Mouse (Mus musculus) forebrain, embryonic 15.5 days (tissue): Measurements from ENCODE around the gene Hbb-bs. TPM values are rescaled to one million over a fixed set of nuclear protein-coding genes. Genes with fewer than 3 reads are reported as not detected.

Experiments used
- ATAC-seq: fragments of 200-750 bp; cut with Nextera tagmentation; replicated peaks from 2 replicates; pipeline ENCODE4 v1.8.0; 2017; ENCODE audit warnings: mild to moderate bottlenecking, moderate TSS enrichment, moderate library complexity
- H3K27ac ChIP-seq: fragments of 300-500 bp; sonication (generic); replicated peaks from 2 replicates; pipeline ENCODE4 v1.5.1; 2015; ENCODE audit warnings: mild to moderate bottlenecking, inconsistent platforms
- H3K27me3 ChIP-seq: fragments of 300-500 bp; sonication (generic); 2 replicates; pipeline ENCODE4 v1.6.1; 2015; ENCODE audit warnings: inconsistent platforms
- H3K36me3 ChIP-seq: fragments of 300-500 bp; sonication (generic); 2 replicates; pipeline ENCODE4 v1.6.1; 2015; ENCODE audit warnings: mild to moderate bottlenecking, inconsistent platforms
- H3K4me1 ChIP-seq: fragments of 300-500 bp; sonication (generic); 2 replicates; pipeline ENCODE4 v1.6.1; 2015; ENCODE audit warnings: inconsistent platforms
- H3K4me2 ChIP-seq: fragments of 300-500 bp; sonication (generic); replicated peaks from 2 replicates; pipeline ENCODE4 v1.6.1; 2015; ENCODE audit warnings: mild to moderate bottlenecking, inconsistent platforms
- H3K4me3 ChIP-seq: fragments of 300-500 bp; sonication (generic); 2 replicates; pipeline ENCODE4 v1.5.1; 2015; ENCODE audit warnings: mild to moderate bottlenecking, inconsistent platforms
- H3K9ac ChIP-seq: fragments of 300-500 bp; sonication (generic); replicated peaks from 2 replicates; pipeline ENCODE4 v1.6.1; 2015; ENCODE audit warnings: mild to moderate bottlenecking, inconsistent platforms
- H3K9me3 ChIP-seq: fragments of 300-500 bp; sonication (generic); 2 replicates; pipeline ENCODE4 v1.6.1; 2016; ENCODE audit warnings: inconsistent platforms
- WGBS: fragments of 180-500 bp; shearing (Covaris S2); methylation state at CpG from one replicate; pipeline ENCODE4 v1.1.7; 2015; ENCODE audit warnings: mixed read lengths; 5-methylcytosine and 5-hydroxymethylcytosine counted together
- polyA plus RNA-seq: library from polyadenylated mRNA; unstranded; fragments of >200 nt; fragmentation: Nextera tagmentation; extraction: Ambion mirVana; gene quantifications from 2 replicates; pipeline ENCODE4 v1.2.1, GENCODE M21; 2015

Hbb-bs gene
- polyA plus RNA-seq = 3,597 and 4,102 TPM in 2 replicates

GRCm38 (mm10) chr7:103827808-103828207 is at the start of gene Hbb-bs:
Gene Hbb-bs (minus strand): TSS chr7:103828096.
- no peak for ATAC-seq
- H3K36me3 ChIP-seq = no peaks in the 10 kb centered on the region
- no peak within 1 kb of the TSS for H3K9ac ChIP-seq
- no peaks in the 10 kb centered on the region for H3K4me1 ChIP-seq
- H3K4me3 ChIP-seq = no peak within 1 kb of the TSS
- no peak within 1 kb of the TSS for H3K27ac ChIP-seq
- WGBS = 92% methylated on average over 4 of the region's 4 CpGs
- no peaks in the 10 kb centered on the region for H3K27me3 ChIP-seq
- H3K9me3 ChIP-seq = no peaks in the 10 kb centered on the region
- H3K4me2 ChIP-seq = no peak within 1 kb of the TSS

DNA sequence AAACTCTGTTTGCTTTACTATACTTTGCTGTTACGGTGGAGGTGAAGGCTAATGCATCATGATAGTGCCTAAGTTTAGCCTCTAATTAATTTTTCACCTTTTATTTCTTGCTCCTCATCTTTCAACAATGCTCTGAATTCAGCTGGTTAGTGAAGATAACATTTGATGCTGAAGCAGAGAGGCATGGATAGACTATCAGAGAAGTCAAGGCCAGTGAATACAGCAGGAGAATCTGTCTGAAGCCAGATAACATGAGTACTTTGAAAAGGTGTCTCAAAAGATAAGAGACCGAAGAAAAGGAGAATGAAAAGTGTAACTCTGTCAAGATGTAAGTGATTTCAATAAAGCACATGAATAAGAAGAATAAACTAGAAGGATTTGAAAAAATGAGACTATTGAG is 49.2 kb upstream of the Hbb-bs start:
- Histone ChIP-seq H3K4me2 (no peak overlapping the region), H3K4me1 (no peaks in the 10 kb centered on the region), H3K27ac (no peak overlapping the region), H3K36me3 (no peaks in the 10 kb centered on the region), H3K9ac (no peak overlapping the region), H3K9me3 (no peaks in the 10 kb centered on the region), H3K4me3 (no peak overlapping the region), H3K27me3 (no peaks in the 10 kb centered on the region)
- no peak for ATAC-seq
- WGBS = 78% methylated on average over 2 of the region's 2 CpGs

DNA sequence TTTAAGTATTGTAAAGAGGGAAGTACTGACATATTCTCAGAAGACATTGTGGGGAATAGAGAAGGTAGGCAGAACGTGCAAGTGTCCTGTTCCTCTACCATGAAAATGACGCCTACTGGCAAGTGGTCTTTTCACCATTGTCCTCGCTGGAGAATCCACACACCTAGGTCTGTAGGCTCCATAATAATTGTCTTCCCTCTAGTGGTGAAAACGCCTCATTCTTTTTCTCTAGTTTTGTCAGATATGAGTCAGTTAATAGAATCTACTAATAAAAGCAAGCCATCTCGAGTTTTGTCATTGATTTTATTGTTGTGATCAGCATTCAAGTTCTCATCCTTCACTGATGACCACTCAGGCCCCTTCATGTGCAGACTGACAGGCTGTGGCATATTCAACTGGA is 46.6 kb upstream of the Hbb-bs start:
- Histone ChIP-seq H3K9ac (no peak overlapping the region), H3K9me3 (no peaks in the 10 kb centered on the region), H3K4me2 (no peak overlapping the region), H3K4me1 (no peaks in the 10 kb centered on the region), H3K27ac (no peak overlapping the region), H3K36me3 (no peaks in the 10 kb centered on the region), H3K27me3 (no peaks in the 10 kb centered on the region), H3K4me3 (no peak overlapping the region)
- WGBS = 50% methylated on average over 5 of the region's 5 CpGs
- ATAC-seq = no peak

DNA sequence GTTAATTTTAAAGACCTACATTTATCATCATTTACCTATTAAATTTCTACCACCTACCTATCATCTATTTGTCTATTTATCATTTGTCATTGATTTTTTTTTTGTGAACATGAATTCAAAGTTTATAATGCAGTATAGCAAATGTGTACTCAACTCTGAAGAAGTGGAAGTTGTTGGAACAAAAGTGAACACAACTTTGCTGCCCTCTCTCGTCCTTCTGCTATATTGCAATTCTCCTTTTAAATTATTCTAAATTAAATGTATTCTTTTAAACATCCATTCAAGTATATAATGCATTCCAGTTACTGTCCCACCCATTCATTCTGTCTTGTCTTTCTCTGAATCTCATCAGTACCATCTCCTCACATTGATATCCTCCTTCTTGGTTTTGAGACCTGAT is 45.2 kb upstream of the Hbb-bs start:
- no peaks in the 10 kb centered on the region for H3K4me1 ChIP-seq
- H3K27ac ChIP-seq = no peak overlapping the region
- 9% methylated on average over 1 of the region's 1 CpGs for WGBS
- H3K9me3 ChIP-seq = no peaks in the 10 kb centered on the region
- no peak for ATAC-seq
- H3K36me3 ChIP-seq = no peaks in the 10 kb centered on the region
- no peak overlapping the region for H3K4me3 ChIP-seq
- H3K4me2 ChIP-seq = no peak overlapping the region
- H3K9ac ChIP-seq = no peak overlapping the region
- no peaks in the 10 kb centered on the region for H3K27me3 ChIP-seq

DNA sequence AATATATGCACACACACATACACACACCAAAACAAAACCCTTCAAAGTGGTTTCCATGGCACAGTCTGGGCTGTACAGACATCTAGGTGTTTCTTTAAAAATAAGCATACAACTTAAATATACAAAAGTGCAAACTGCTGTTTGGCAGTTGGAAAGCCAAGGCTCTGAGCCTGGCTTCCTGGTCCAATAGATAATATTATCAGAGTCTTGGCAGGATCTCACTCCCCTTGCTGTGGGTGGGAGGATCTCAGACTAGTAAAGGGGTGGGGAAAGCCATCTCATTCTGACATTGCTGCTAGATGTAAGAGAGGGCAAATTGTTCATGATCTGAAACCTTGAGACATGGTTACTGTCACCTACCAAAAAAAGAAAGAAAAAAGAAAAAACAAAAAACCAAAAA is 42.8 kb upstream of the Hbb-bs start:
- H3K9ac ChIP-seq = no peak overlapping the region
- no peaks in the 10 kb centered on the region for H3K36me3 ChIP-seq
- no peak overlapping the region for H3K4me3 ChIP-seq
- H3K27ac ChIP-seq = no peak overlapping the region
- no peaks in the 10 kb centered on the region for H3K9me3 ChIP-seq
- no peaks in the 10 kb centered on the region for H3K4me1 ChIP-seq
- no peak overlapping the region for H3K4me2 ChIP-seq
- H3K27me3 ChIP-seq = no peaks in the 10 kb centered on the region
- no peak for ATAC-seq

DNA sequence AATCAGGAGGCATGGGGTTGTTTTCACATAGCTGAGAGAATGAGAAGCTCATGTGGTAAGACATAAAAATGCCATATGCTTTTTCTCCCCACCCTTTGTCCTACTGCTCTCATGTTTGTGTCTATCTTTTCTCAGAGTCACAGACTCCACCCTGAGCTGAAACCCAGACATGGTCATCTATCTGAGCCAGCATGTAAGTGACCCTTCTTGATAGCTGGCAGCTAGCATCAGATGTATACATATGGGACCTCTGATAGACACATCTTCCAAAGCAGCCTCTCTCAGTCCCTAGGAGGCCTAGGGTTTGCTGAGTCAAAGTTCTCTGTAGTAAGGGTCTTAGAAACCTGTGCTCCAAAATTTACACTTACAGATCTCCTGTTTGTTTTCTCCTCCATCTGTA is 37.8 kb upstream of the Hbb-bs start:
- H3K27ac ChIP-seq = no peak overlapping the region
- no peaks in the 10 kb centered on the region for H3K4me1 ChIP-seq
- H3K36me3 ChIP-seq = no peaks in the 10 kb centered on the region
- no peak overlapping the region for H3K4me3 ChIP-seq
- H3K9me3 ChIP-seq = no peaks in the 10 kb centered on the region
- no peak overlapping the region for H3K4me2 ChIP-seq
- H3K9ac ChIP-seq = no peak overlapping the region
- no peak for ATAC-seq
- no peaks in the 10 kb centered on the region for H3K27me3 ChIP-seq

DNA sequence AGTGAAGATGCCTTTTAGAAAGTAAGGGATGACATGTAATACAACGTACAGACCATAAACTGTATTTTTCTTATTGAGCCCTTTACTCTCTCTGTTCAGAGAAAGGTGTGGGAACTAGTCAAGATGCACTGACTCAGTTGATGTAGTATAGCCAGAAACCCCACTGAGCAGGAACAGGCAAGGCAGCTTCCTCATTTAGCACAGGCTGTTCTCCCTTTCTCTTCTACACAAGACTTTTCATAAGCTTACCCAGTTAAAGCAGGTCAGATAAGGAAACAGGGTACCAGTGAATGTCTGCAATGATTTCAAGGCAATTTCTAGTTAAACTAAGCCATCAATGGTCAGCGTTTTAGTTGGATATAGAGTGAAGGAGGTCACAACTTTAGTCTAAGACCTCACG is 33.6 kb upstream of the Hbb-bs start:
- WGBS = 82% methylated on average over 3 of the region's 3 CpGs
- Histone ChIP-seq H3K9me3 (no peaks in the 10 kb centered on the region), H3K9ac (no peak overlapping the region), H3K4me2 (no peak overlapping the region), H3K4me1 (no peaks in the 10 kb centered on the region), H3K27ac (no peak overlapping the region), H3K36me3 (no peaks in the 10 kb centered on the region), H3K4me3 (no peak overlapping the region), H3K27me3 (no peaks in the 10 kb centered on the region)
- no peak for ATAC-seq

- no peak for ATAC-seq
- no peaks in the 10 kb centered on the region for H3K4me1 ChIP-seq
Measured at GRCm38 (mm10) chr7:103860855-103861254, 33.0 kb upstream of the Hbb-bs start.

GRCm38 (mm10) chr7:103859076-103859475 is 31.2 kb upstream of the Hbb-bs start:
- H3K9me3 ChIP-seq = no peaks in the 10 kb centered on the region
- no peak overlapping the region for H3K4me3 ChIP-seq
- H3K4me1 ChIP-seq = no peaks in the 10 kb centered on the region
- no peaks in the 10 kb centered on the region for H3K27me3 ChIP-seq
- 71% methylated on average over 2 of the region's 2 CpGs for WGBS
- no peak overlapping the region for H3K4me2 ChIP-seq
- no peak overlapping the region for H3K27ac ChIP-seq
- no peak overlapping the region for H3K9ac ChIP-seq
- H3K36me3 ChIP-seq = no peaks in the 10 kb centered on the region
- no peak for ATAC-seq

More at GRCm38 (mm10) chr7:103860855-103861254, 33.0 kb upstream of the Hbb-bs start:
- H3K9ac ChIP-seq = no peak overlapping the region
- no peaks in the 10 kb centered on the region for H3K9me3 ChIP-seq
- WGBS = 53% methylated on average over 1 of the region's 1 CpGs
- no peaks in the 10 kb centered on the region for H3K27me3 ChIP-seq
- no peaks in the 10 kb centered on the region for H3K36me3 ChIP-seq
- H3K4me2 ChIP-seq = no peak overlapping the region
- no peak overlapping the region for H3K4me3 ChIP-seq
- no peak overlapping the region for H3K27ac ChIP-seq

DNA sequence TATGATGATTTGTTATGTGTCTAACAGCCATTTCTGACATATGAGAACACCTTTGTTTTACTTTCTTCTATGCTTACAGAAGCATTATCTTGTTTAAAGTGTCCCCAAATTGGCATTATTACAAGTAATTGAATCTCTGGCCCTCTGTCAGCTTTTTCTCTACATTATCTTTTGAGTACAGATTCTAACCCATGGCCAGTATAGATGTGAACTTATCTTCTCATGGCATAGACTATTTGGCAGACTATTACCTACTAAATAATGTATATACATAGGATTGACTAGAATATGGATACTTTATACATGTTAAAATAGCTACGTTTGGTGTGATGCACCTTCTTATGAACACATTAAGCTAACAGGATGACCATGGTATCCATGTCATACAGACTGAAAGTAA is 26.8 kb upstream of the Hbb-bs start:
- no peaks in the 10 kb centered on the region for H3K9me3 ChIP-seq
- H3K9ac ChIP-seq = no peak overlapping the region
- H3K27me3 ChIP-seq = no peaks in the 10 kb centered on the region
- no peak overlapping the region for H3K4me2 ChIP-seq
- H3K4me1 ChIP-seq = no peaks in the 10 kb centered on the region
- no peak overlapping the region for H3K4me3 ChIP-seq
- no peak overlapping the region for H3K27ac ChIP-seq
- WGBS = 71% methylated on average over 1 of the region's 1 CpGs
- no peak for ATAC-seq
- H3K36me3 ChIP-seq = no peaks in the 10 kb centered on the region

DNA sequence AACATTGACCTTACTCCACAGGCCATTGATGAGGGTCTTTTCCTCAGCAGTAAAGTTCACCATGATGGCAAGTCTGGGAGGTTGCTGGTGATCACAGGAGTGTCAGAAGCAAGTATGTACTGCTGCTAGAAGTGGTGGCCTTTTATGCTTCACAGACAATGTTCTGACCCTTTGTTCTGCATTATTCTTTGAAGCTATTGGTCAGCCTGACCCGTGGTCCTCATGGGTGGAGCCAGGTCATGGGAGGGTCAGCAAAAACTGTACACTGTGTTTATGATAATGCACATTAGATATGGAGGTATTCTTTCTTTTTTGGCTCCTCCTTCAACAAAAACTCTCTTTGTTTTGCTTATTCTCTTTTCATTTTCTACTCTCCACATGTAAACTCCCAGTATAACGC is 25.2 kb upstream of the Hbb-bs start, which contains the start of gene Hbb-y:
Gene Hbb-y (minus strand): TSS at position 127 of the 400 bp plus-strand sequence.
- no peak within 1 kb of the TSS for H3K9ac ChIP-seq

GRCm38 (mm10) chr7:103844525-103845325 is 16.8 kb upstream of the Hbb-bs start:
- ATAC-seq = no peak
- Histone ChIP-seq H3K27me3 (no peaks in the 10 kb centered on the region), H3K27ac (no peak overlapping the region), H3K36me3 (no peaks in the 10 kb centered on the region), H3K4me2 (no peak overlapping the region), H3K9me3 (no peaks in the 10 kb centered on the region), H3K4me3 (no peak overlapping the region), H3K4me1 (no peaks in the 10 kb centered on the region), H3K9ac (no peak overlapping the region)
- WGBS = 49% methylated on average over 2 of the region's 2 CpGs

More for the DNA sequence above, 25.2 kb upstream of the Hbb-bs start, which contains the start of gene Hbb-y:
- Histone ChIP-seq H3K4me2 (no peak within 1 kb of the TSS), H3K9me3 (no peaks in the 10 kb centered on the region), H3K4me3 (no peak within 1 kb of the TSS), H3K27me3 (no peaks in the 10 kb centered on the region), H3K4me1 (no peaks in the 10 kb centered on the region), H3K36me3 (no peaks in the 10 kb centered on the region), H3K27ac (no peak within 1 kb of the TSS)
- ATAC-seq = no peak
- 57% methylated on average over 2 of the region's 2 CpGs for WGBS

DNA sequence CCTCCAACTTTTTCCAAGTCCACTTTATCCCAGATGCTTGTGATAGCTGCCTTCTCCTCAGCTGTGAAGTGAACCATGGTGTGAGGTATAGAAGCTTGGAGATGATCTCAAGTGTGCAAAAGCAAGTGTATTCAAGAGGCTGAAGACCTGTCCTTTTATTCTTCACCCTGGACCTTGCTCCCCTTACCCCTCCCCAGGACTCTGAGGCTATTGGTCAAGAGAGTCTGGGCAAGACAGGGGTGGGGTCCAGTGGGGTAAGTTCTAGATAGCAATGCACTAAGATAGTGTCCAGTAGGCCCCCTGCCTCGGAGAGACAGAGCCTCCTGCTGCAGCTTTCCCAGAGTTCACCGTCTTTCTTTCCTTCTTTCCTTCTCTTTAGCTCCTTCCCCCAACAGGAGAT is 15.1 kb upstream of the Hbb-bs start, which contains the start of gene Hbb-bh1:
Gene Hbb-bh1 (minus strand): TSS at position 131 of the 400 bp plus-strand sequence.
- 80% methylated on average over 2 of the region's 2 CpGs for WGBS
- no peaks in the 10 kb centered on the region for H3K36me3 ChIP-seq
- H3K9me3 ChIP-seq = no peaks in the 10 kb centered on the region
- H3K27ac ChIP-seq = no peak within 1 kb of the TSS
- no peak within 1 kb of the TSS for H3K9ac ChIP-seq
- no peak within 1 kb of the TSS for H3K4me3 ChIP-seq
- H3K4me1 ChIP-seq = no peaks in the 10 kb centered on the region
- no peaks in the 10 kb centered on the region for H3K27me3 ChIP-seq
- no peak within 1 kb of the TSS for H3K4me2 ChIP-seq
- ATAC-seq = no peak
